Mouse (Mus musculus): ENCODE data around the gene Gnmt. TPM values are rescaled to one million over a fixed set of nuclear protein-coding genes. Genes with fewer than 3 reads are reported as not detected.

Gnmt gene
- polyA plus RNA-seq, 1 experiment from 2014 or later, result 0.36 TPM

DNA sequence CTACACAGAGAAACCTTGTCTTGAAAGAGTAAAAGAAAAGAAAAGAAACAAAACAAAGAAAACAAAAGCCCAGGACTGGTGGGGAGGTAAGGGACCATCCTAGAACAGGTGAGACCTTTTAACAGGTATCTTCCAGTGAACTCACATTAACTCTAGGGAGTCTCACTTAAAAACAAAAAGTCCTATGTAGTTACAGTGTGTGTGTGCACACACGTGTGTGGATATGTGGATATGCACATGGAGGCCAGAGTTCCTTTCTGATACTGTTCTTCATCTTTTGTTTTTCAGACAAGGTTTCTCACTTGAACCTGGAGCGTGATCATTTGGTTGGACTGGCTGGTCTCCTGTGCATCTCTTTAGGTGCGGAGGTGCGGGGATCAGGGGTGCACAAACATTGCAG is 21.6 kb upstream of the Gnmt start:
- 89% methylated on average over 4 of the region's 4 CpGs for WGBS
- Histone ChIP-seq H3K4me1 (replicated peaks; ENCODE audit: control insufficient read depth, insufficient read depth, low read length) (peaks cover 6% of the 10 kb centered on the region), H3K36me3 (ENCODE audit: control insufficient read depth, insufficient read depth, low read length) (no peaks in the 10 kb centered on the region), H3K27me3 (ENCODE audit: control insufficient read depth, insufficient read depth, low read length) (no peaks in the 10 kb centered on the region), H3K9ac (ENCODE audit: low read length) (no peak overlapping the region; the same call in 1 of the 2 replicates), H3K9me3 (ENCODE audit: control insufficient read depth, low read length) (no peaks in the 10 kb centered on the region), H3K4me3 (ENCODE audit: low read depth, low read length) (peak overlapping the region; percentile 77; the same call in 1 of the 2 replicates), H3K4me2 (ENCODE audit: low read depth, low read length, severe bottlenecking) (peak overlapping the region; percentile 77; the same call in 1 of the 2 replicates), H3K27ac (ENCODE audit: low read depth, low read length) (no peak overlapping the region)
- ATAC-seq (replicated peaks; ENCODE audit: low FRiP score), result no peak
- no peak for DNase-seq (ENCODE audit: low spot score)

DNA sequence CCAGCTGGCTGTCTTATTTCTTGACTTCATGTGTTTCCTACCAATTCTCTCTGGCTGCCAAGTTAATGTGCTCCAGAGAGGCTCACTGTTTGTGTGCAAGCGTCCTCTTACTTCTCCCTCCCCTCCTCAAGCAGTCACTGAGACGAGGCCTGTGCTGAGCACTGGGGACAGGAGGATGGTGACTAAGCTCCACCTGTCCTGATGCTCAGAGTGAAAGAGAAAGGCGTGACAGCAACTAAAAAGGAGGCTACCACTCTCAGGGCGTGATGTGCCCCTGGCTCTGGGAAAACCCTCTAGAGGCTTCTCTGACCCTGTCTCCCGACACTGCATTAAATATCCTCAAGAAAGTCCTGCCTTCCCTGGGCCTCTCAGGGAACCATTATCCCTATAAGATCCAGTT is 20.3 kb upstream of the Gnmt start:
- 95% methylated on average over 5 of the region's 5 CpGs for WGBS
- DNase-seq (ENCODE audit: low spot score) (no peak), ATAC-seq (replicated peaks; ENCODE audit: low FRiP score) (no peak)
- H3K4me2 ChIP-seq (ENCODE audit: low read depth, low read length, severe bottlenecking), result no peak overlapping the region
- peaks cover 6% of the 10 kb centered on the region for H3K4me1 ChIP-seq (replicated peaks; ENCODE audit: control insufficient read depth, insufficient read depth, low read length)
- H3K27me3 ChIP-seq (ENCODE audit: control insufficient read depth, insufficient read depth, low read length), result no peaks in the 10 kb centered on the region
- no peak overlapping the region for H3K4me3 ChIP-seq (ENCODE audit: low read depth, low read length)
- no peaks in the 10 kb centered on the region for H3K36me3 ChIP-seq (ENCODE audit: control insufficient read depth, insufficient read depth, low read length)
- H3K27ac ChIP-seq (ENCODE audit: low read depth, low read length), result no peak overlapping the region
- H3K9ac ChIP-seq (ENCODE audit: low read length), result no peak overlapping the region
- no peaks in the 10 kb centered on the region for H3K9me3 ChIP-seq (ENCODE audit: control insufficient read depth, low read length)

DNA sequence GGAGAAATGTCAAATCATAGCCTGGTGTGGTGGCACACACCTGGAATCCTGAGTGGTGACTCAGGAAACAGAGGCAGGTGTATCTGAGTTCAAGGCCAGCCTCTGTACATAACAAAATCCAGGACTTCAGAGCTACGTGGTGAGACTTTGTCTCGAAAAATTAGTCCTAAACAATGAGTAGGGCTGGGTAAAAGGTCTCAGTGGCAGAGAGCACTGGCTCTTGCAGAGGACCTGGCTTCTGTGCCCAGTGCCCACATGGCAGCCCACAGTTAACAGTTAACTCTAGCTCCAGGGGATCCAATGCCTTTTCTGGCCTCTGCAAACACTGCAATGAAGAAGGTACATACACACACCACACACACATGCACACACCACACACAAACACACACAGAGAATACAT is 18.8 kb upstream of the Gnmt start:
- DNase-seq (ENCODE audit: low spot score), result no peak
- no peak overlapping the region for H3K9ac ChIP-seq (ENCODE audit: low read length)
- no peak for ATAC-seq (replicated peaks; ENCODE audit: low FRiP score)
- H3K27ac ChIP-seq (ENCODE audit: low read depth, low read length), result no peak overlapping the region
- peaks cover 6% of the 10 kb centered on the region for H3K4me1 ChIP-seq (replicated peaks; ENCODE audit: control insufficient read depth, insufficient read depth, low read length)
- H3K4me3 ChIP-seq (ENCODE audit: low read depth, low read length), result no peak overlapping the region
- H3K9me3 ChIP-seq (ENCODE audit: control insufficient read depth, low read length), result no peaks in the 10 kb centered on the region
- no peaks in the 10 kb centered on the region for H3K36me3 ChIP-seq (ENCODE audit: control insufficient read depth, insufficient read depth, low read length)
- H3K27me3 ChIP-seq (ENCODE audit: control insufficient read depth, insufficient read depth, low read length), result no peaks in the 10 kb centered on the region
- no peak overlapping the region for H3K4me2 ChIP-seq (ENCODE audit: low read depth, low read length, severe bottlenecking)
- 94% methylated on average over 2 of the region's 2 CpGs for WGBS

DNA sequence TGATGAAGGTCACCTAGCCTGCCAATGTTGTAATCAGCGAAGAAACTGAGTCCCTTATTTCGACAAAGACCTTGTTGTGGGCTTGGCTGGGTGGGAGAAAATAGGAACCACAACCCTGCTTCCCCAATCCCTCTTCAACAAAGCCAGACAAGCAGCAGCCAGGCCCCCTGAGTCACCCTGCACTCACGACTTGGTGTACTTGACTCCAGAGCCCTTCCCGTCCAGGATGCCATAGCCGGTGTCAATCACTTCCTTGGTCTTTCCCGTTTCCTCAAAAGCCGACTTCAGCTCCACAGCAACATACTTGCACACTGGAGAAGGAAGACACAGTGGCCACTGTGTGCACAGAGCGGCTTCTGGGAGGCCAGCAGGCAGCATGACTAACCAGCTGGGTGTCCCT is 18.3 kb upstream of the Gnmt start:
- no peak for ATAC-seq (replicated peaks; ENCODE audit: low FRiP score)
- Histone ChIP-seq H3K4me3 (ENCODE audit: low read depth, low read length) (no peak overlapping the region), H3K27me3 (ENCODE audit: control insufficient read depth, insufficient read depth, low read length) (no peaks in the 10 kb centered on the region), H3K9me3 (ENCODE audit: control insufficient read depth, low read length) (no peaks in the 10 kb centered on the region), H3K27ac (ENCODE audit: low read depth, low read length) (no peak overlapping the region), H3K4me2 (ENCODE audit: low read depth, low read length, severe bottlenecking) (no peak overlapping the region), H3K36me3 (ENCODE audit: control insufficient read depth, insufficient read depth, low read length) (no peaks in the 10 kb centered on the region), H3K9ac (ENCODE audit: low read length) (no peak overlapping the region), H3K4me1 (replicated peaks; ENCODE audit: control insufficient read depth, insufficient read depth, low read length) (peaks cover 6% of the 10 kb centered on the region)
- DNase-seq (ENCODE audit: low spot score), result no peak
- WGBS, result 86% methylated on average over 8 of the region's 8 CpGs

DNA sequence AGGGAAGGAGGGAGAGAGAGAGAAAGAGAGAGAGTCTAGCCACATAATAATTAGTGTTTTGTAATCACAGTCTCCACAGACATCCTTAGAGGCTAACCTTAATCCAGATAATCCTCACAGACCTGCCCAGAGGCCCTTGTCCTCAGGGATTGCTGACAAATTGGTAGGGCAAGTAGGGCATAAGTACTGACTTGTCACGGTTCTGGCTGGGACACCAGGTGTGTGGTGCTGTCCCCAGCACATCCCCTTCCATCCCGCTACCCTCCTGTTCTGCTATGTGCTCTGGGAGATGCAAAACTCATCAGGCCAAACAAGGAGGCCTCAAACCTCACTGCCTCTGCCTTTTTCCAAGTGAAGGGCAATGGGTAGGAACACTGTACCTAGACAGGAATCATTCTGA is 16.5 kb upstream of the Gnmt start:
- no peak for ATAC-seq (replicated peaks; ENCODE audit: low FRiP score)
- no peaks in the 10 kb centered on the region for H3K36me3 ChIP-seq (ENCODE audit: control insufficient read depth, insufficient read depth, low read length)

DNA sequence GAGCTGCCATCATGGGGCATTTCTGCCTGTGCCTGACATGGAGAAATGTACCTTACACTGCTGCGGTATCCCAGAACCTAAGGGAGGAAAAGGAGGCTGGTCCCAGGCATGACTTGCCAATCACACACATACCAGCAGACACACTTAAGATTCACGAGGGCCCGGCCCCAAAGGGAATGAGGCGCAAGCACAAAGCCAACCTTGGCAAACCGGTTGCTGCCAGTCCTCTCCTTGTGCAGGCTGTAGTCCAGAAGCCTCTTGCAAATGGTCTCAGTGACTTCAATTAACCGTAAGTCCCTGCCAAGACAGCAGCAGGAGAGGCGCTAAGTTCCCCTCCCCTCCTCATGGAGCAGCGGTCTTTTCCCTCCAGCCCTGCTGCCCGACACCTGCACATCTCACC is 14.0 kb upstream of the Gnmt start:
- Histone ChIP-seq H3K27me3 (ENCODE audit: control insufficient read depth, insufficient read depth, low read length) (no peaks in the 10 kb centered on the region), H3K36me3 (ENCODE audit: control insufficient read depth, insufficient read depth, low read length) (no peaks in the 10 kb centered on the region), H3K4me2 (ENCODE audit: low read depth, low read length, severe bottlenecking) (no peak overlapping the region), H3K4me1 (replicated peaks; ENCODE audit: control insufficient read depth, insufficient read depth, low read length) (no peaks in the 10 kb centered on the region), H3K27ac (ENCODE audit: low read depth, low read length) (no peak overlapping the region), H3K4me3 (ENCODE audit: low read depth, low read length) (no peak overlapping the region), H3K9me3 (ENCODE audit: control insufficient read depth, low read length) (no peaks in the 10 kb centered on the region), H3K9ac (ENCODE audit: low read length) (no peak overlapping the region)
- no peak for ATAC-seq (replicated peaks; ENCODE audit: low FRiP score)
- 92% methylated on average over 9 of the region's 9 CpGs for WGBS
- DNase-seq (ENCODE audit: low spot score), result no peak

More for the DNA sequence above, 16.5 kb upstream of the Gnmt start:
- no peak overlapping the region for H3K27ac ChIP-seq (ENCODE audit: low read depth, low read length)
- H3K4me3 ChIP-seq (ENCODE audit: low read depth, low read length), result no peak overlapping the region
- H3K9me3 ChIP-seq (ENCODE audit: control insufficient read depth, low read length), result no peaks in the 10 kb centered on the region
- no peaks in the 10 kb centered on the region for H3K4me1 ChIP-seq (replicated peaks; ENCODE audit: control insufficient read depth, insufficient read depth, low read length)
- DNase-seq (ENCODE audit: low spot score), result no peak
- H3K27me3 ChIP-seq (ENCODE audit: control insufficient read depth, insufficient read depth, low read length), result no peaks in the 10 kb centered on the region
- H3K4me2 ChIP-seq (ENCODE audit: low read depth, low read length, severe bottlenecking), result no peak overlapping the region
- no peak overlapping the region for H3K9ac ChIP-seq (ENCODE audit: low read length)
- WGBS, result 71% methylated on average over 2 of the region's 2 CpGs

DNA sequence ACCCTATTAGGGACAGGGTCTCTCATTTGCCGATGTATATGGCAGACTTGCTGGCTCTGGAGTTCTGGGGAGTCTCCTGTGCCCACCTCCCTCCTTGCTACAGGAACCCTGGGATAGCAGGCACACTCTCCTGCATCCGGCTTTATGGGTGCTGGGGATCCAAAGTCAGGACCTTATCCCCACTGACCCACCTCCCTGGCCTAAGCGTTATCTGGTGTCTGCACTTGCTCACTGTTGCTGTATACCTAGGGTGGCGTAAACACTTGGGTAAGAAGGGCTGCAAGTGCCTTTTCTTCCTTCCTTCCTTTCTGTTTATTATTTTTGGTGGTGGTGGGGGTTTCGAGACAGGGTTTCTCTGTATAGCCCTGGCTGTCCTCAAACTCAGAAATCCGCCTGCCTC is 12.3 kb upstream of the Gnmt start:
- H3K27ac ChIP-seq (ENCODE audit: low read depth, low read length), result no peak overlapping the region
- H3K4me2 ChIP-seq (ENCODE audit: low read depth, low read length, severe bottlenecking), result no peak overlapping the region
- no peaks in the 10 kb centered on the region for H3K4me1 ChIP-seq (replicated peaks; ENCODE audit: control insufficient read depth, insufficient read depth, low read length)
- DNase-seq (ENCODE audit: low spot score) (no peak), ATAC-seq (replicated peaks; ENCODE audit: low FRiP score) (no peak)
- no peaks in the 10 kb centered on the region for H3K9me3 ChIP-seq (ENCODE audit: control insufficient read depth, low read length)
- no peak overlapping the region for H3K9ac ChIP-seq (ENCODE audit: low read length)
- no peaks in the 10 kb centered on the region for H3K27me3 ChIP-seq (ENCODE audit: control insufficient read depth, insufficient read depth, low read length)
- no peaks in the 10 kb centered on the region for H3K36me3 ChIP-seq (ENCODE audit: control insufficient read depth, insufficient read depth, low read length)
- 91% methylated on average over 6 of the region's 6 CpGs for WGBS
- no peak overlapping the region for H3K4me3 ChIP-seq (ENCODE audit: low read depth, low read length)

DNA sequence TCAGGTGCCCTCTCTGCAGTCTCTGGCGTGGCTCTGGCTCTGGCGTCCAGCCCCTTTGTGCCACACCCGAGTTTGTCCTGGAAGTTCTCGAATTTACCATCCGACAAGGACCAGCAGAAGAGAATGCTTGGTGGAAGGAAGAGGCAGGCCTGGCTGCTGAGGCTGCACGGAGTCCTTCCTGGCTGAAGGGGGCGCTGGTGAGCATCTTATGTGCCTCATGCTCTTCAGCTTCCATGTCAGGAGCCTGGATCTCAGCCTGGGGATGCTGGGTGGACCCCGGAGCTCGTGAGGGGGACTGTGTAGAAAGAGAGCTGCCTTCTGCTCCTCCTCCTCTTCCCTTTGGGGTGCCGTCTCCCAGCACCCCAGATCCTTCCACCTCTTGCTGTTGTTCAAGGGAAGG is 7.2 kb upstream of the Gnmt start:
- Histone ChIP-seq H3K27me3 (ENCODE audit: control insufficient read depth, insufficient read depth, low read length) (no peaks in the 10 kb centered on the region), H3K4me2 (ENCODE audit: low read depth, low read length, severe bottlenecking) (no peak overlapping the region), H3K4me3 (ENCODE audit: low read depth, low read length) (no peak overlapping the region), H3K9ac (ENCODE audit: low read length) (no peak overlapping the region), H3K9me3 (ENCODE audit: control insufficient read depth, low read length) (no peaks in the 10 kb centered on the region), H3K27ac (ENCODE audit: low read depth, low read length) (no peak overlapping the region), H3K4me1 (replicated peaks; ENCODE audit: control insufficient read depth, insufficient read depth, low read length) (no peaks in the 10 kb centered on the region), H3K36me3 (ENCODE audit: control insufficient read depth, insufficient read depth, low read length) (no peaks in the 10 kb centered on the region; the same call in 1 of the 2 replicates)
- DNase-seq (ENCODE audit: low spot score), result peak; percentile 76
- ATAC-seq (replicated peaks; ENCODE audit: low FRiP score), result no peak
- WGBS, result 58% methylated on average over 10 of the region's 10 CpGs

DNA sequence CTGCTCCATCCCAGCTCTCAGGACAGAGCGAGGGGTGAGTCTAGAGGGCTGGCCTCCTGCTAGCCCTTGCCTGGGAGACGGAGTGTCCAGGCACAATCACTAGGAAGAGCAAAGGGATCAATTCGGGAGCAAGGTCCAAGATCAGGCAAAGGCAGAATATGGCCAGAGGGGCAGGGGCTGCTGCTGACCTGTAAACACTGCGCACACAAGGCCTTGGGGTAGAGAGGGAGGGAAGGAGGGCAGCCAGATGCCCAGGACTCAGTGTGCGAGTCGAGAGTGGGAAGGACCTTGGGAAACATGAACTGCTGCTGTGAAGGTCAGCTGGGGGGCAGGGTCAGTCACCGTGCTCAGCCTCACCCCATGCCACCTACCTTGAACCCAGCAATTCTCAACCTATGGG is 6.3 kb upstream of the Gnmt start:
- H3K9me3 ChIP-seq (ENCODE audit: control insufficient read depth, low read length), result no peaks in the 10 kb centered on the region
- H3K9ac ChIP-seq (ENCODE audit: low read length), result no peak overlapping the region
- H3K4me3 ChIP-seq (ENCODE audit: low read depth, low read length), result no peak overlapping the region
- no peaks in the 10 kb centered on the region for H3K4me1 ChIP-seq (replicated peaks; ENCODE audit: control insufficient read depth, insufficient read depth, low read length)
- H3K36me3 ChIP-seq (ENCODE audit: control insufficient read depth, insufficient read depth, low read length), result no peaks in the 10 kb centered on the region; the same call in 1 of the 2 replicates
- H3K4me2 ChIP-seq (ENCODE audit: low read depth, low read length, severe bottlenecking), result no peak overlapping the region
- no peak overlapping the region for H3K27ac ChIP-seq (ENCODE audit: low read depth, low read length)
- ATAC-seq (replicated peaks; ENCODE audit: low FRiP score) (no peak), DNase-seq (ENCODE audit: low spot score) (no peak)
- 93% methylated on average over 7 of the region's 7 CpGs for WGBS
- H3K27me3 ChIP-seq (ENCODE audit: control insufficient read depth, insufficient read depth, low read length), result no peaks in the 10 kb centered on the region
